Mouse (Mus musculus): ENCODE measurements around the gene Sccpdh. TPM values are rescaled to one million over a fixed set of nuclear protein-coding genes. Genes with fewer than 3 reads are reported as not detected.

The Sccpdh gene
- polyA plus RNA-seq, 1 experiment, result 43.0 TPM

GRCm38 (mm10) chr1:179663065-179663464 lies 4.9 kb upstream of the Sccpdh start:
- no peak overlapping the region for H3K4me2 ChIP-seq (ENCODE audit: low read depth)
- no peak overlapping the region for H3ac ChIP-seq (ENCODE audit: control insufficient read depth, insufficient read length)
- no peak for TF ChIP-seq MYOD1 (IDR thresholded peaks at IDR 0.05; ENCODE audit: control insufficient read depth in 1 of 3, insufficient read length in 2 of 3, low read depth in 2 of 3)
- H3K36me3 ChIP-seq (ENCODE audit: control insufficient read depth, insufficient read depth), result no peaks in the 10 kb centered on the region
- no peaks in the 10 kb centered on the region for H3K27me3 ChIP-seq (ENCODE audit: control insufficient read depth, insufficient read depth, insufficient read length)
- no peak overlapping the region for H3K4me3 ChIP-seq
- no peaks in the 10 kb centered on the region for H3K79me2 ChIP-seq (ENCODE audit: control insufficient read depth, insufficient read depth)

- Histone ChIP-seq H3K4me3 (no peak overlapping the region), H3ac (ENCODE audit: control insufficient read depth, insufficient read length) (no peak overlapping the region), H3K79me2 (ENCODE audit: control insufficient read depth, insufficient read depth) (no peaks in the 10 kb centered on the region), H3K36me3 (ENCODE audit: control insufficient read depth, insufficient read depth) (no peaks in the 10 kb centered on the region), H3K4me2 (ENCODE audit: low read depth) (no peak overlapping the region), H3K27me3 (ENCODE audit: control insufficient read depth, insufficient read depth, insufficient read length) (no peaks in the 10 kb centered on the region)
- TF ChIP-seq MAX (IDR thresholded peaks at IDR 0.05; ENCODE audit: low read depth) (no peak), MYOD1 (IDR thresholded peaks at IDR 0.05; ENCODE audit: control insufficient read depth in 1 of 3, insufficient read length in 2 of 3, low read depth in 2 of 3) (no peak), POLR2AphosphoS2 (IDR thresholded peaks at IDR 0.05; ENCODE audit: insufficient read length, low read depth) (no peak), REST (IDR thresholded peaks at IDR 0.05; ENCODE audit: insufficient read depth, insufficient read length) (no peak), USF1 (IDR thresholded peaks at IDR 0.05; ENCODE audit: low read depth) (no peak), CEBPB (IDR thresholded peaks at IDR 0.05; ENCODE audit: insufficient read depth, poor library complexity, severe bottlenecking) (no peak)
Observed at GRCm38 (mm10) chr1:179664309-179664930, 3.6 kb upstream of the Sccpdh start.

- Histone ChIP-seq H3K4me3 (peak overlapping the region; percentile 66), H3K27me3 (ENCODE audit: control insufficient read depth, insufficient read depth, insufficient read length) (no peaks in the 10 kb centered on the region), H3ac (ENCODE audit: control insufficient read depth, insufficient read length) (no peak overlapping the region), H3K36me3 (ENCODE audit: control insufficient read depth, insufficient read depth) (no peaks in the 10 kb centered on the region), H3K4me2 (ENCODE audit: low read depth) (peak overlapping the region; percentile 75), H3K79me2 (ENCODE audit: control insufficient read depth, insufficient read depth) (no peaks in the 10 kb centered on the region)
- TF ChIP-seq MYOD1 (IDR thresholded peaks at IDR 0.05; ENCODE audit: control insufficient read depth in 1 of 3, insufficient read length in 2 of 3, low read depth in 2 of 3) (no peak), SRF (IDR thresholded peaks at IDR 0.05; ENCODE audit: control insufficient read depth, insufficient read length, low read depth) (no peak), USF1 (IDR thresholded peaks at IDR 0.05; ENCODE audit: low read depth) (no peak), MYOG (IDR thresholded peaks at IDR 0.05; ENCODE audit: control insufficient read depth in 1 of 3, insufficient read depth in 1 of 3, insufficient read length in 2 of 3, low read depth in 2 of 3) (no peak), CEBPB (IDR thresholded peaks at IDR 0.05; ENCODE audit: insufficient read depth, poor library complexity, severe bottlenecking) (no peak), POLR2A (IDR thresholded peaks at IDR 0.05; ENCODE audit: insufficient read length, low read depth) (no peak), TCF3 (IDR thresholded peaks at IDR 0.05; ENCODE audit: insufficient read length, low read depth) (no peak), TCF12 (IDR thresholded peaks at IDR 0.05; ENCODE audit: insufficient read depth, poor library complexity, severe bottlenecking) (no peak)
Observed at GRCm38 (mm10) chr1:179666971-179667370, 1.0 kb upstream of the Sccpdh start.

- TF ChIP-seq USF1 (IDR thresholded peaks at IDR 0.05; ENCODE audit: low read depth), result no peak
- no peak for TF ChIP-seq TCF12 (IDR thresholded peaks at IDR 0.05; ENCODE audit: insufficient read depth, poor library complexity, severe bottlenecking)
- TF ChIP-seq SRF (IDR thresholded peaks at IDR 0.05; ENCODE audit: control insufficient read depth, insufficient read length, low read depth), result no peak
- TF ChIP-seq POLR2A (IDR thresholded peaks at IDR 0.05; ENCODE audit: insufficient read length, low read depth), result no peak
- no peak for TF ChIP-seq TCF3 (IDR thresholded peaks at IDR 0.05; ENCODE audit: insufficient read length, low read depth)
- no peak for TF ChIP-seq CEBPB (IDR thresholded peaks at IDR 0.05; ENCODE audit: insufficient read depth, poor library complexity, severe bottlenecking)
- TF ChIP-seq MYOD1 (IDR thresholded peaks at IDR 0.05; ENCODE audit: control insufficient read depth in 1 of 3, insufficient read length in 2 of 3, low read depth in 2 of 3), result no peak
- no peak for TF ChIP-seq MAX (IDR thresholded peaks at IDR 0.05; ENCODE audit: low read depth)
- TF ChIP-seq E2F4 (IDR thresholded peaks at IDR 0.05; ENCODE audit: insufficient read depth), result no peak
- TF ChIP-seq POLR2AphosphoS2 (IDR thresholded peaks at IDR 0.05; ENCODE audit: insufficient read length, low read depth), result no peak
- no peak for TF ChIP-seq REST (IDR thresholded peaks at IDR 0.05; ENCODE audit: insufficient read depth, insufficient read length)
- TF ChIP-seq MYOG (IDR thresholded peaks at IDR 0.05; ENCODE audit: control insufficient read depth in 1 of 3, insufficient read depth in 1 of 3, insufficient read length in 2 of 3, low read depth in 2 of 3), result no peak
- Histone ChIP-seq H3K27me3 (ENCODE audit: control insufficient read depth, insufficient read depth, insufficient read length) (no peaks in the 10 kb centered on the region), H3K79me2 (ENCODE audit: control insufficient read depth, insufficient read depth) (no peaks in the 10 kb centered on the region), H3K4me2 (ENCODE audit: low read depth) (peak overlapping the region; percentile 75), H3K4me3 (peak overlapping the region; percentile 66), H3ac (ENCODE audit: control insufficient read depth, insufficient read length) (peak overlapping the region; percentile 33), H3K36me3 (ENCODE audit: control insufficient read depth, insufficient read depth) (no peaks in the 10 kb centered on the region)
Observed at GRCm38 (mm10) chr1:179667450-179667849, 560 bp upstream of the Sccpdh start.

GRCm38 (mm10) chr1:179668836-179669537 lies 977 bp downstream of the Sccpdh start:
- TF ChIP-seq USF1 (IDR thresholded peaks at IDR 0.05; ENCODE audit: low read depth) (no peak), POLR2AphosphoS2 (IDR thresholded peaks at IDR 0.05; ENCODE audit: insufficient read length, low read depth) (no peak), MYOD1 (IDR thresholded peaks at IDR 0.05; ENCODE audit: control insufficient read depth in 1 of 3, insufficient read length in 2 of 3, low read depth in 2 of 3) (no peak), POLR2A (IDR thresholded peaks at IDR 0.05; ENCODE audit: insufficient read length, low read depth) (no peak), REST (IDR thresholded peaks at IDR 0.05; ENCODE audit: insufficient read depth, insufficient read length) (no peak), TCF12 (IDR thresholded peaks at IDR 0.05; ENCODE audit: insufficient read depth, poor library complexity, severe bottlenecking) (no peak), MYOG (IDR thresholded peaks at IDR 0.05; ENCODE audit: control insufficient read depth in 1 of 3, insufficient read depth in 1 of 3, insufficient read length in 2 of 3, low read depth in 2 of 3) (no peak), MAX (IDR thresholded peaks at IDR 0.05; ENCODE audit: low read depth) (no peak), SRF (IDR thresholded peaks at IDR 0.05; ENCODE audit: control insufficient read depth, insufficient read length, low read depth) (no peak), CEBPB (IDR thresholded peaks at IDR 0.05; ENCODE audit: insufficient read depth, poor library complexity, severe bottlenecking) (no peak), TCF3 (IDR thresholded peaks at IDR 0.05; ENCODE audit: insufficient read length, low read depth) (no peak), E2F4 (IDR thresholded peaks at IDR 0.05; ENCODE audit: insufficient read depth) (no peak)
- Histone ChIP-seq H3K79me2 (ENCODE audit: control insufficient read depth, insufficient read depth) (no peaks in the 10 kb centered on the region), H3K4me2 (ENCODE audit: low read depth) (peak overlapping the region; percentile 84), H3K36me3 (ENCODE audit: control insufficient read depth, insufficient read depth) (peaks cover 6% of the 10 kb centered on the region), H3K27me3 (ENCODE audit: control insufficient read depth, insufficient read depth, insufficient read length) (no peaks in the 10 kb centered on the region), H3K4me3 (peak overlapping the region; percentile 66), H3ac (ENCODE audit: control insufficient read depth, insufficient read length) (peak overlapping the region; percentile 33)

Measured in myocyte (in vitro differentiated cells).